In genomic region chr17:49927611-49928010, GRCm38 (mm10) we compare ENCODE assay signal across 23 mouse cellular contexts.
A peak's percentile ranks its signal among the peaks of the same experiment; 100 is the strongest.
DNase-seq lines count a peak whose midpoint lies in the region; ATAC-seq lines count a peak whose summit lies in the region.
"Had no signal": no experiment of that assay in that cellular context is flagged by ENCODE, and none has a peak within 500 bp of the region (broad histone marks: within the 10 kb centered on the region; RNA-seq: fewer than 3 reads in every experiment).

No protein-coding gene starts in this region.

- DNase-seq in frontal cortex, postnatal 25 days (ENCODE audit: low spot score in 2 of 2): no peak
- DNase-seq in layer of hippocampus, adult 9-11 months: peak; percentile 34
- no peak for DNase-seq in layer of hippocampus, postnatal 14 days (ENCODE audit: low spot score in 2 of 2)
- DNase-seq in right cerebral cortex, adult 18-20 months: peak; percentile 16
- no peak for DNase-seq in right cerebral cortex, postnatal 4 days
- DNase-seq in brain, adult 2 months (ENCODE audit: low read depth, low spot score): peak; percentile 57
- DNase-seq in heart, adult 8-10 months (ENCODE audit: low spot score): no peak
- DNase-seq: adrenal gland, adult 8-10 months; adrenal gland, postnatal 14 days; adrenal gland, postnatal 36 days; B cell, adult 2 months; cerebellum, adult 11 months; cerebellum, adult 18-20 months; cerebellum, adult 8-10 months; cerebellum, adult 9-11 months; cerebellum, postnatal 14 days; cerebellum, postnatal 36 days; embryo, embryonic 11 days had no signal

- peak; percentile 73 for ATAC-seq in frontal cortex, adult (ENCODE audit: low TSS enrichment)
- ATAC-seq: activated CD4-positive, CD25-positive, alpha-beta regulatory T cell, adult 4 months; CD4-positive, CD25-positive, alpha-beta regulatory T cell, adult 4 months; forebrain, embryonic 14.5 days; Patski had no signal

Comparison
In these comparisons a context has a peak if more than half of its experiments do, and no peak if none do; other contexts are left out.
1. DNase-seq: peak in layer of hippocampus, adult 9-11 months (single experiment), right cerebral cortex, adult 18-20 months (single experiment) and brain, adult 2 months (single experiment); none in frontal cortex, postnatal 25 days (0 of 2), layer of hippocampus, postnatal 14 days (0 of 2), right cerebral cortex, postnatal 4 days (single experiment) and heart, adult 8-10 months (single experiment).